In genomic region chr7:44485572-44486195, GRCm38 (mm10) we compare ENCODE assay signal across 13 mouse cellular contexts. TPM values are rescaled to one million over a fixed set of nuclear protein-coding genes. Genes with fewer than 3 reads are reported as not detected.
DNase-seq lines count a peak whose midpoint lies in the region; ATAC-seq lines count a peak whose summit lies in the region.
"Had no signal": no experiment of that assay in that cellular context is flagged by ENCODE, and none has a peak within 500 bp of the region (broad histone marks: within the 10 kb centered on the region; RNA-seq: fewer than 3 reads in every experiment).

No protein-coding gene starts in this region.

- H3K4me2 ChIP-seq in forebrain, embryonic 13.5 days: no peak overlapping the region
- H3K4me2 ChIP-seq in forebrain, embryonic 14.5 days (ENCODE audit: low read length): no peak overlapping the region
- H3K4me2 ChIP-seq in kidney, embryonic 15.5 days: no peak overlapping the region
- no peak overlapping the region for H3K4me2 ChIP-seq in neural tube, embryonic 11.5 days (ENCODE audit: low read depth)
- H3K4me2 ChIP-seq: embryonic facial prominence, embryonic 12.5 days; hindbrain, embryonic 12.5 days; intestine, embryonic 15.5 days; limb, embryonic 15.5 days had no signal

- peak; percentile 28; the same call in 1 of the 2 replicates for ATAC-seq in forebrain, embryonic 13.5 days
- ATAC-seq in forebrain, embryonic 14.5 days: no peak
- ATAC-seq in kidney, embryonic 15.5 days (replicated peaks; ENCODE audit: low FRiP score): 0 out of 2 replicates have a peak, but pooled peaks have one; percentile 16
- ATAC-seq in neural tube, embryonic 11.5 days (ENCODE audit: insufficient read depth, low FRiP score, low TSS enrichment): peak; percentile 50; the same call in 1 of the 2 replicates
- ATAC-seq in inflammation-experienced regulatory T-cells, adult 6 months: peak; percentile 25

- peaks cover 14% of the 10 kb centered on the region for H3K27me3 ChIP-seq in forebrain, embryonic 13.5 days
- no peaks in the 10 kb centered on the region; the same call in 1 of the 2 replicates for H3K27me3 ChIP-seq in forebrain, embryonic 14.5 days (replicated peaks; ENCODE audit: control insufficient read depth, insufficient read depth, low read length)
- H3K27me3 ChIP-seq in kidney, embryonic 15.5 days: peaks cover 18% of the 10 kb centered on the region
- H3K27me3 ChIP-seq in neural tube, embryonic 11.5 days (ENCODE audit: control insufficient read depth, insufficient read depth, low read length): no peaks in the 10 kb centered on the region
- H3K27me3 ChIP-seq in limb, embryonic 10.5 days (ENCODE audit: low read depth, poor library complexity, severe bottlenecking): peaks cover 23% of the 10 kb centered on the region
- H3K27me3 ChIP-seq: intestine, embryonic 15.5 days had no signal

- WGBS in forebrain, embryonic 13.5 days: 75% methylated on average over 7 of the region's 7 CpGs
- 69% methylated on average over 7 of the region's 7 CpGs for WGBS in forebrain, embryonic 14.5 days
- 73% methylated on average over 7 of the region's 7 CpGs for WGBS in kidney, embryonic 15.5 days
- 71% methylated on average over 7 of the region's 7 CpGs for WGBS in neural tube, embryonic 11.5 days
- 74% methylated on average over 7 of the region's 7 CpGs for WGBS in limb, embryonic 10.5 days

- H3K27ac ChIP-seq in forebrain, embryonic 13.5 days: no peak overlapping the region
- H3K27ac ChIP-seq in forebrain, embryonic 14.5 days (ENCODE audit: low read depth, low read length): no peak overlapping the region
- no peak overlapping the region for H3K27ac ChIP-seq in kidney, embryonic 15.5 days
- H3K27ac ChIP-seq in neural tube, embryonic 11.5 days (ENCODE audit: low read depth, low read length): no peak overlapping the region
- no peak overlapping the region for H3K27ac ChIP-seq in limb, embryonic 10.5 days
- H3K27ac ChIP-seq: embryonic facial prominence, embryonic 12.5 days; hindbrain, embryonic 12.5 days; intestine, embryonic 15.5 days; limb, embryonic 15.5 days; stomach, postnatal 0 days had no signal

- H3K9me3 ChIP-seq in forebrain, embryonic 13.5 days (replicated peaks): no peaks in the 10 kb centered on the region
- H3K9me3 ChIP-seq in forebrain, embryonic 14.5 days (replicated peaks; ENCODE audit: control insufficient read depth, low read length): no peaks in the 10 kb centered on the region
- H3K9me3 ChIP-seq in kidney, embryonic 15.5 days (replicated peaks): no peaks in the 10 kb centered on the region
- no peaks in the 10 kb centered on the region for H3K9me3 ChIP-seq in neural tube, embryonic 11.5 days (ENCODE audit: control insufficient read depth, low read length)
- no peaks in the 10 kb centered on the region for H3K9me3 ChIP-seq in limb, embryonic 10.5 days (replicated peaks)
- H3K9me3 ChIP-seq: embryonic facial prominence, embryonic 12.5 days; hindbrain, embryonic 12.5 days; intestine, embryonic 15.5 days; limb, embryonic 15.5 days had no signal

- peaks cover 25% of the 10 kb centered on the region for H3K36me3 ChIP-seq in forebrain, embryonic 13.5 days (ENCODE audit: poor library complexity, severe bottlenecking)
- peaks cover 29% of the 10 kb centered on the region for H3K36me3 ChIP-seq in forebrain, embryonic 14.5 days (ENCODE audit: control insufficient read depth, insufficient read depth, low read length)
- H3K36me3 ChIP-seq in kidney, embryonic 15.5 days: peaks cover 20% of the 10 kb centered on the region
- 0 out of 2 replicates have a peak, but pooled peaks cover 3% of the 10 kb centered on the region for H3K36me3 ChIP-seq in neural tube, embryonic 11.5 days (ENCODE audit: control insufficient read depth, insufficient read depth, low read length)
- H3K36me3 ChIP-seq in limb, embryonic 10.5 days: peaks cover 23% of the 10 kb centered on the region

- peaks cover 3% of the 10 kb centered on the region; the same call in 1 of the 2 replicates for H3K4me1 ChIP-seq in forebrain, embryonic 13.5 days
- H3K4me1 ChIP-seq in forebrain, embryonic 14.5 days (ENCODE audit: control insufficient read depth, insufficient read depth, low read length): no peaks in the 10 kb centered on the region
- no peaks in the 10 kb centered on the region for H3K4me1 ChIP-seq in kidney, embryonic 15.5 days
- no peaks in the 10 kb centered on the region for H3K4me1 ChIP-seq in neural tube, embryonic 11.5 days (ENCODE audit: control insufficient read depth, insufficient read depth, low read length)
- no peaks in the 10 kb centered on the region for H3K4me1 ChIP-seq in limb, embryonic 10.5 days
- H3K4me1 ChIP-seq: embryonic facial prominence, embryonic 12.5 days; intestine, embryonic 15.5 days; limb, embryonic 15.5 days had no signal

- no peak for DNase-seq in forebrain, embryonic 14.5 days (ENCODE audit: low spot score)
- DNase-seq in kidney, adult 8-10 months: no peak
- no peak for DNase-seq in neural tube, embryonic 11.5 days (ENCODE audit: low spot score)
- DNase-seq in neural tube, embryonic 10.5 days (ENCODE audit: extremely low spot score, low spot score): no peak
- DNase-seq in limb, embryonic 10.5 days (ENCODE audit: low spot score): no peak

- no peak overlapping the region for H3K4me3 ChIP-seq in forebrain, embryonic 13.5 days
- H3K4me3 ChIP-seq in forebrain, embryonic 14.5 days (ENCODE audit: low read depth, low read length): no peak overlapping the region
- no peak overlapping the region for H3K4me3 ChIP-seq in kidney, embryonic 15.5 days (replicated peaks)
- H3K4me3 ChIP-seq in neural tube, embryonic 11.5 days (ENCODE audit: low read depth, low read length): no peak overlapping the region
- H3K4me3 ChIP-seq in limb, embryonic 10.5 days: no peak overlapping the region
- H3K4me3 ChIP-seq: embryonic facial prominence, embryonic 12.5 days; hindbrain, embryonic 12.5 days; intestine, embryonic 15.5 days; limb, embryonic 15.5 days had no signal

- no peak overlapping the region for H3K9ac ChIP-seq in forebrain, embryonic 13.5 days
- H3K9ac ChIP-seq in forebrain, embryonic 14.5 days (ENCODE audit: low read length): no peak overlapping the region
- no peak overlapping the region for H3K9ac ChIP-seq in kidney, embryonic 15.5 days
- H3K9ac ChIP-seq in neural tube, embryonic 11.5 days (ENCODE audit: low read length): no peak overlapping the region
- H3K9ac ChIP-seq: embryonic facial prominence, embryonic 12.5 days; hindbrain, embryonic 12.5 days; intestine, embryonic 15.5 days; limb, embryonic 15.5 days had no signal

RNA-seq across cellular contexts. Expression of gene Emc10, which starts 10.6 kb away (rescaled TPM):
- polyA plus RNA-seq in forebrain, embryonic 13.5 days (2015; fragmentation: Nextera tagmentation; extraction: Ambion mirVana): 101 and 106 TPM in 2 replicates
- polyA plus RNA-seq in forebrain, embryonic 14.5 days (2014; fragmentation: Nextera tagmentation; extraction: Ambion mirVana): 147 and 154 TPM in 2 replicates
- 113 and 120 TPM in 2 replicates for polyA plus RNA-seq in kidney, embryonic 15.5 days (2015; fragmentation: Nextera tagmentation; extraction: Ambion mirVana)
- polyA plus RNA-seq in neural tube, embryonic 11.5 days (2014; fragmentation: Nextera tagmentation; extraction: Ambion mirVana): 104 and 110 TPM in 2 replicates
- 10 to 100 TPM; 21.0 to 22.5 (median 22.3) TPM for polyA plus RNA-seq in inflammation-experienced regulatory T-cells, adult 6 months (2017; shearing (Covaris generic))
- polyA plus RNA-seq in limb, embryonic 10.5 days (2016; fragmentation: Nextera tagmentation; extraction: Ambion mirVana): 78.6 and 91.4 TPM in 2 replicates

RNA-seq across cellular contexts. Expression of gene Fam71e1, which starts 10.7 kb away (rescaled TPM):
- polyA plus RNA-seq in forebrain, embryonic 13.5 days (2015; fragmentation: Nextera tagmentation; extraction: Ambion mirVana): 30.1 and 35.0 TPM in 2 replicates
- polyA plus RNA-seq in forebrain, embryonic 14.5 days (2014; fragmentation: Nextera tagmentation; extraction: Ambion mirVana): 13.0 and 24.0 TPM in 2 replicates
- polyA plus RNA-seq in kidney, embryonic 15.5 days (2015; fragmentation: Nextera tagmentation; extraction: Ambion mirVana): 14.3 and 16.5 TPM in 2 replicates
- 12.3 and 13.3 TPM in 2 replicates for polyA plus RNA-seq in neural tube, embryonic 11.5 days (2014; fragmentation: Nextera tagmentation; extraction: Ambion mirVana)
- polyA plus RNA-seq in inflammation-experienced regulatory T-cells, adult 6 months (2017; shearing (Covaris generic)): 1 to 10 TPM; 2.7 to 5.2 (median 3.9) TPM
- polyA plus RNA-seq in limb, embryonic 10.5 days (2016; fragmentation: Nextera tagmentation; extraction: Ambion mirVana): 10.6 and 16.5 TPM in 2 replicates

RNA-seq across cellular contexts. Expression of gene Josd2, which starts 17.9 kb away (rescaled TPM):
- 49.0 and 56.1 TPM in 2 replicates for polyA plus RNA-seq in forebrain, embryonic 13.5 days (2015; fragmentation: Nextera tagmentation; extraction: Ambion mirVana)
- polyA plus RNA-seq in forebrain, embryonic 14.5 days (2014; fragmentation: Nextera tagmentation; extraction: Ambion mirVana): 49.3 and 50.5 TPM in 2 replicates
- polyA plus RNA-seq in kidney, embryonic 15.5 days (2015; fragmentation: Nextera tagmentation; extraction: Ambion mirVana): 72.5 and 78.9 TPM in 2 replicates
- 60.0 and 66.2 TPM in 2 replicates for polyA plus RNA-seq in neural tube, embryonic 11.5 days (2014; fragmentation: Nextera tagmentation; extraction: Ambion mirVana)
- polyA plus RNA-seq in inflammation-experienced regulatory T-cells, adult 6 months (2017; shearing (Covaris generic)): 10 to 100 TPM; 46.9 to 62.6 (median 47.0) TPM
- polyA plus RNA-seq in limb, embryonic 10.5 days (2016; fragmentation: Nextera tagmentation; extraction: Ambion mirVana): 72.6 and 73.3 TPM in 2 replicates

RNA-seq across cellular contexts. Expression of gene Aspdh, which starts 20.5 kb away (rescaled TPM):
- 3.8 and 4.0 TPM in 2 replicates for polyA plus RNA-seq in forebrain, embryonic 13.5 days (2015; fragmentation: Nextera tagmentation; extraction: Ambion mirVana)
- 5.3 TPM in 2 replicates for polyA plus RNA-seq in forebrain, embryonic 14.5 days (2014; fragmentation: Nextera tagmentation; extraction: Ambion mirVana)
- 3.2 and 3.9 TPM in 2 replicates for polyA plus RNA-seq in kidney, embryonic 15.5 days (2015; fragmentation: Nextera tagmentation; extraction: Ambion mirVana)
- polyA plus RNA-seq in neural tube, embryonic 11.5 days (2014; fragmentation: Nextera tagmentation; extraction: Ambion mirVana): 1.2 and 1.6 TPM in 2 replicates
- not detected for polyA plus RNA-seq in inflammation-experienced regulatory T-cells, adult 6 months (2017; shearing (Covaris generic))
- not detected in 2 replicates for polyA plus RNA-seq in limb, embryonic 10.5 days (2016; fragmentation: Nextera tagmentation; extraction: Ambion mirVana)

RNA-seq across cellular contexts. Expression of gene Mybpc2, which starts 38.8 kb away (rescaled TPM):
- 0.13 and 0.14 TPM in 2 replicates for polyA plus RNA-seq in forebrain, embryonic 13.5 days (2015; fragmentation: Nextera tagmentation; extraction: Ambion mirVana)
- polyA plus RNA-seq in forebrain, embryonic 14.5 days (2014; fragmentation: Nextera tagmentation; extraction: Ambion mirVana): 0.10 TPM in 2 replicates
- 0.16 and 0.27 TPM in 2 replicates for polyA plus RNA-seq in kidney, embryonic 15.5 days (2015; fragmentation: Nextera tagmentation; extraction: Ambion mirVana)
- 0.07 TPM in 1 of 2 replicates, not detected in the other for polyA plus RNA-seq in neural tube, embryonic 11.5 days (2014; fragmentation: Nextera tagmentation; extraction: Ambion mirVana)
- not detected for polyA plus RNA-seq in inflammation-experienced regulatory T-cells, adult 6 months (2017; shearing (Covaris generic))
- 0.05 and 0.11 TPM in 2 replicates for polyA plus RNA-seq in limb, embryonic 10.5 days (2016; fragmentation: Nextera tagmentation; extraction: Ambion mirVana)
